Mouse (Mus musculus) stomach, embryonic 16.5 days (tissue): ENCODE measurements around the gene Gpam. TPM values are rescaled to one million over a fixed set of nuclear protein-coding genes. Genes with fewer than 3 reads are reported as not detected.

Experiments
- ATAC-seq: fragments of 200-750 bp; cut with Nextera tagmentation; 2 replicates; pipeline ENCODE4 v1.8.0; 2017; ENCODE audit warnings: moderate number of reproducible peaks, moderate TSS enrichment; ENCODE audit not compliant: insufficient read depth, low FRiP score
- H3K27ac ChIP-seq: fragments of 300-500 bp; sonication (generic); 2 replicates; pipeline ENCODE4 v1.5.1; 2014; ENCODE audit warnings: low read length
- H3K27me3 ChIP-seq: fragments of 300-500 bp; sonication (generic); 2 replicates; pipeline ENCODE4 v1.6.1; 2014; ENCODE audit warnings: low read length, control low read depth, mixed read lengths; ENCODE audit not compliant: control insufficient read depth, insufficient read depth
- H3K36me3 ChIP-seq: fragments of 300-500 bp; sonication (generic); 2 replicates; pipeline ENCODE4 v1.6.1; 2014; ENCODE audit warnings: low read length; ENCODE audit not compliant: control insufficient read depth, insufficient read depth
- H3K4me1 ChIP-seq: fragments of 300-500 bp; sonication (generic); 2 replicates; pipeline ENCODE4 v1.6.1; 2014; ENCODE audit warnings: low read length, control low read depth, mixed read lengths; ENCODE audit not compliant: control insufficient read depth, insufficient read depth
- H3K4me2 ChIP-seq: fragments of 300-500 bp; sonication (generic); 2 replicates; pipeline ENCODE4 v1.6.1; 2014; ENCODE audit warnings: low read depth, low read length, mixed read lengths
- H3K4me3 ChIP-seq: fragments of 300-500 bp; sonication (generic); replicated peaks from 2 replicates; pipeline ENCODE4 v1.5.1; 2014; ENCODE audit warnings: mild to moderate bottlenecking, low read length
- H3K9ac ChIP-seq: fragments of 300-500 bp; sonication (generic); 2 replicates; pipeline ENCODE4 v1.6.1; 2014; ENCODE audit warnings: low read length
- H3K9me3 ChIP-seq: fragments of 300-500 bp; sonication (generic); replicated peaks from 2 replicates; pipeline ENCODE4 v1.6.1; 2016; ENCODE audit warnings: low read length, control low read depth; ENCODE audit not compliant: control insufficient read depth
- WGBS: fragments of 180-500 bp; shearing (Covaris S2); extraction: QIAGEN DNeasy Blood & Tissue Kit; methylation state at CpG from one replicate; pipeline ENCODE4 v1.1.7; 2014; 5-methylcytosine and 5-hydroxymethylcytosine counted together
- polyA plus RNA-seq: library from polyadenylated mRNA; unstranded; fragments of >200 nt; fragmentation: Nextera tagmentation; extraction: Ambion mirVana; gene quantifications from 2 replicates; pipeline ENCODE4 v1.2.1, GENCODE M21; 2015

The Gpam gene
- polyA plus RNA-seq, 1 experiment from 2014 or later, result 23.3 TPM

DNA sequence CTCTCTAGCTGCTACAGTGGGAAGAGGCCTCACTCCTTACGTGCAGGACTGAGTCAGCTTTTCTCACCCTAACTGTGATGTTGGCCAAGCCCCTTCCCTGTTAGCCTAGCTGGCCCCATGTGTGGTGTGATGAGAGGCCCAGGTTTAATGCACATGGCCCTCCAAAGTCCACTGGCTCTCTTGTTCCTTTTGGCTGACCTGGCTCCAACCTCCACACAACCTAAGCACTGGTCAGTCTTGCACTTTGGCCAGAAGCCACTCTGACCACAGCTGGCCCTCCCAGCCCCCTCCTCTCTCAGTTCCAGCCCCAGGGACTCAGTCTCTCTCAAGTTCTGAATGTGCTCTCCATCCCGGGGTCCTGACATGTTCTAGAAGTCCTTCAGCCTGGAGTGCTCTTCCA is 18.1 kb upstream of the Gpam start:
- peaks cover 5% of the 10 kb centered on the region; the same call in 1 of the 2 replicates for H3K4me1 ChIP-seq
- no peak overlapping the region for H3K4me2 ChIP-seq
- no peak for ATAC-seq
- H3K9me3 ChIP-seq, result no peaks in the 10 kb centered on the region
- no peak overlapping the region for H3K27ac ChIP-seq
- H3K9ac ChIP-seq, result no peak overlapping the region
- no peak overlapping the region for H3K4me3 ChIP-seq
- H3K27me3 ChIP-seq, result no peaks in the 10 kb centered on the region
- H3K36me3 ChIP-seq, result no peaks in the 10 kb centered on the region
- WGBS, result 73% methylated on average over 2 of the region's 2 CpGs

DNA sequence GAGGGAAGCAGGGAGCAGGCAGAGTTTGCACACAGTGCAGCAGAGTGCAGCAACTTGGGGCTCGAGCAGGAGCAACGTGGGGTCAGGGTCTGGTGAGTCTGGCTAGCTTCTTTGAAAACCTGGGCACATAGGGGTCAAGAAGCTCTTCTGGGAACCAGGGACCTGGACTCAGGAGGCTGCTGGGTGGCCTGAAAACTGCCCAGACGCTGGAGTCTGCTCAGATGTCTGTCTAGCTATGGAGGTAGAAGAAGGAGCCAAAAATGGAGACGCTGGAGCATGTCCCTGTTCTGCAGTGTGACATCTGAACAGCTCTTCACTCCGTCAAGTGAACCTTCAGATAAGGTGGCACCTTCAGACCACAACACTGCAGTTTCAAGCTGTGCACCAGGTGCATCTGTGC is 17.7 kb upstream of the Gpam start:
- Histone ChIP-seq H3K4me3 (no peak overlapping the region), H3K27ac (no peak overlapping the region), H3K4me2 (no peak overlapping the region), H3K9ac (no peak overlapping the region), H3K27me3 (no peaks in the 10 kb centered on the region), H3K9me3 (no peaks in the 10 kb centered on the region), H3K36me3 (no peaks in the 10 kb centered on the region), H3K4me1 (peaks cover 5% of the 10 kb centered on the region; the same call in 1 of the 2 replicates)
- 79% methylated on average over 5 of the region's 5 CpGs for WGBS
- ATAC-seq, result no peak

DNA sequence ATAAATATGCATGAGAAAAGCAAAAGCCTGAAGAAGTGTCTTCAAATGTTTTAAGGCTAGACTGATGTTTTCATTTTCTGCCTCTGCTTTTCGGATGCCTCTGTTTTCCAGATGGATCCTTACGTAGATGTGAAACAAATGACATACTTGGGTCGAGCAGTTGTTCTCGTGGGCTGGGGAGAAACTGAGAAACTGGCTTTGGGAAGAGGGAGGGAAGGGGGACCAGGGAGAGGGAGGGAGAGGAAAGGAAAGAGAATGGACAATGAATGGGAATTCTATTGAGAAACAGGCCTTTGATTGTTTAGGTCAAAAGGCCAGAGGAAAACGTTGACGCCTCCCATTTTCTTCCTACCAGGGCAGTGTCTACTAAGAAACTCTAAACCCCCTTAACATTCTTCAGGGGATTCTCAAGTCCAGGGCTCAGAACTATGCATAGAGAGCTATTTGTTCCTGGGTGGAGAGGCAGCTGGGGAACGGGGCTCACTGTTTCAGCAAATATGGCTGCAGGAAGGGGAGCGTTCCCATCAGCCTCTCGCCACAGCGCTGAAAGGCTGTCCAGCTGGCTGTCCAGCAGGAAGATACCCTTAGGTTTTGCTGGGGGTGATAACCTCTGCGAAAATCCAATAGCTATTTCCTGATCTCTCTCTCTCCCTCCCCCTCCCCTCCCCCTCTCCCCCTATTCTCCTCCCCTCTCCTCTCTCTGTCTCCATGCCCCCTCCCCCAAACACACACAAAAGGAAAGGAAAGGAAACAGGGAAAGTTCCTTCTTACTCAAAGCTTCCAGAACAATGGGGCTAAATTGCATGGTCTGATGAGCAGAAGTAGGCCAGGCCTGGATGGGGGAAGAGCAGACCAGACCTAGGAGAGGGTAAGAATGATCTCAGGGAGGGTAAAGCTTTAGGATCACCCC is 16.6 kb upstream of the Gpam start:
- Histone ChIP-seq H3K36me3 (no peaks in the 10 kb centered on the region), H3K4me2 (no peak overlapping the region), H3K9me3 (no peaks in the 10 kb centered on the region), H3K9ac (no peak overlapping the region), H3K27me3 (no peaks in the 10 kb centered on the region), H3K4me3 (no peak overlapping the region), H3K27ac (no peak overlapping the region), H3K4me1 (peaks cover 5% of the 10 kb centered on the region; the same call in 1 of the 2 replicates)
- WGBS, result 46% methylated on average over 11 of the region's 11 CpGs
- no peak for ATAC-seq

DNA sequence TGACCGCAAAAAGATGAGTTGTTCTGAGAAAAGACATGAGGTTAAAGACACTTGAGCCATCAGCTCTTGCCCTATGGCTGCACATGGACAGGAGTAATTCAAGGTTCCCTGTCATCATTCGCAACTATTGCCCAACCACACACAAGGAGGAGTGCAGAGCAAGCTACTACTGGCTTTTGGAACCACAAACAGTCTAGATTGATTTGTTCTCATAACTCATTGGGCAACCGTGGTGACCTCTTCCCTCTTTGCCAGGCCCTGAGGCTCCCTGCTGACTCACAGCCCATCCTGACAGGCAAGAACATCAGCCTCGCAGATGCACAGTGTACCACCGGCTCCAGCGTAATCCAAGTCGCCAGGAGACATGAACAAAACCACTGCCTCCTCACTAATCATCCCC is 12.3 kb upstream of the Gpam start:
- WGBS, result 76% methylated on average over 7 of the region's 7 CpGs
- H3K27ac ChIP-seq, result no peak overlapping the region

GRCm38 (mm10) chr19:55138506-55138905 is 11.5 kb upstream of the Gpam start:
- no peaks in the 10 kb centered on the region for H3K27me3 ChIP-seq
- H3K9me3 ChIP-seq, result no peaks in the 10 kb centered on the region
- no peak for ATAC-seq
- 84% methylated on average over 7 of the region's 7 CpGs for WGBS
- H3K4me2 ChIP-seq, result no peak overlapping the region
- H3K27ac ChIP-seq, result no peak overlapping the region
- no peak overlapping the region for H3K9ac ChIP-seq
- no peak overlapping the region for H3K4me3 ChIP-seq
- peaks cover 7% of the 10 kb centered on the region; the same call in 1 of the 2 replicates for H3K4me1 ChIP-seq
- no peaks in the 10 kb centered on the region for H3K36me3 ChIP-seq

More for the DNA sequence above, 12.3 kb upstream of the Gpam start:
- H3K36me3 ChIP-seq, result no peaks in the 10 kb centered on the region
- H3K4me2 ChIP-seq, result no peak overlapping the region
- no peak overlapping the region for H3K4me3 ChIP-seq
- H3K9ac ChIP-seq, result no peak overlapping the region
- H3K27me3 ChIP-seq, result no peaks in the 10 kb centered on the region
- H3K9me3 ChIP-seq, result no peaks in the 10 kb centered on the region
- peaks cover 7% of the 10 kb centered on the region; the same call in 1 of the 2 replicates for H3K4me1 ChIP-seq
- no peak for ATAC-seq

GRCm38 (mm10) chr19:55137884-55138283 is 10.8 kb upstream of the Gpam start:
- ATAC-seq, result peak; percentile 83

GRCm38 (mm10) chr19:55136693-55137427 is 9.8 kb upstream of the Gpam start:
- H3K27ac ChIP-seq, result no peak overlapping the region
- H3K4me1 ChIP-seq, result peaks cover 7% of the 10 kb centered on the region; the same call in 1 of the 2 replicates
- H3K4me3 ChIP-seq, result no peak overlapping the region
- H3K27me3 ChIP-seq, result no peaks in the 10 kb centered on the region
- H3K36me3 ChIP-seq, result no peaks in the 10 kb centered on the region
- no peak overlapping the region for H3K4me2 ChIP-seq
- 37% methylated on average over 4 of the region's 4 CpGs for whole genome bisulfite sequencing
- ATAC-seq, result peak; percentile 48; the same call in 1 of the 2 replicates
- no peaks in the 10 kb centered on the region for H3K9me3 ChIP-seq
- no peak overlapping the region for H3K9ac ChIP-seq

More at GRCm38 (mm10) chr19:55137884-55138283, 10.8 kb upstream of the Gpam start:
- H3K36me3 ChIP-seq, result no peaks in the 10 kb centered on the region
- H3K4me3 ChIP-seq, result no peak overlapping the region
- H3K27me3 ChIP-seq, result no peaks in the 10 kb centered on the region
- H3K27ac ChIP-seq, result no peak overlapping the region
- no peaks in the 10 kb centered on the region for H3K9me3 ChIP-seq
- peaks cover 7% of the 10 kb centered on the region; the same call in 1 of the 2 replicates for H3K4me1 ChIP-seq
- H3K9ac ChIP-seq, result no peak overlapping the region
- no peak overlapping the region for H3K4me2 ChIP-seq
- 41% methylated on average over 7 of the region's 7 CpGs for WGBS

GRCm38 (mm10) chr19:55135918-55136317 is 8.9 kb upstream of the Gpam start:
- Histone ChIP-seq H3K27me3 (no peaks in the 10 kb centered on the region), H3K4me2 (no peak overlapping the region), H3K4me1 (peaks cover 7% of the 10 kb centered on the region; the same call in 1 of the 2 replicates), H3K4me3 (no peak overlapping the region), H3K36me3 (no peaks in the 10 kb centered on the region), H3K27ac (no peak overlapping the region), H3K9ac (no peak overlapping the region), H3K9me3 (no peaks in the 10 kb centered on the region)
- 85% methylated on average over 3 of the region's 3 CpGs for WGBS
- ATAC-seq, result no peak

DNA sequence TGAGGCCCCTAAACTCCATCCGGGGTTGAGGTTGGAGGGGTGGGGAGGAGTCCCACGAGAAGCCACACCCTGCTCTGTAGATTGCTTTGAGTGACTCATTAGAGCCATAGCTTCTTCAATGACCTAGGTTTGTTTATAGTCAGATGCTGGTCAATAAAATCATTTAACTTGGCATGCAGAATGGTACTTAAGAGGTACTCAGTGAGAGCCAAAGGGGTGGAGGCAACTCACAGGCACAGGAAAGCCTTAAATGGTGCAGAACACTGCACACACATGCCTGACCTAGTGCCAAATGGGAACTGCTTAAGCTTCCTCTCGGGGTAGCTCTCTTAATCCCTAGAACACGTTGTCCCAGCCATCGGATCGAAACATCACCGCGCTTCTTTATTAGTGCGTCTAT is 7.5 kb upstream of the Gpam start:
- Histone ChIP-seq H3K4me2 (no peak overlapping the region), H3K36me3 (no peaks in the 10 kb centered on the region), H3K4me3 (no peak overlapping the region), H3K27me3 (no peaks in the 10 kb centered on the region), H3K9me3 (no peaks in the 10 kb centered on the region), H3K9ac (no peak overlapping the region), H3K27ac (no peak overlapping the region), H3K4me1 (peaks cover 7% of the 10 kb centered on the region; the same call in 1 of the 2 replicates)
- 71% methylated on average over 9 of the region's 9 CpGs for WGBS
- no peak for ATAC-seq
